In the genomic region with DNA sequence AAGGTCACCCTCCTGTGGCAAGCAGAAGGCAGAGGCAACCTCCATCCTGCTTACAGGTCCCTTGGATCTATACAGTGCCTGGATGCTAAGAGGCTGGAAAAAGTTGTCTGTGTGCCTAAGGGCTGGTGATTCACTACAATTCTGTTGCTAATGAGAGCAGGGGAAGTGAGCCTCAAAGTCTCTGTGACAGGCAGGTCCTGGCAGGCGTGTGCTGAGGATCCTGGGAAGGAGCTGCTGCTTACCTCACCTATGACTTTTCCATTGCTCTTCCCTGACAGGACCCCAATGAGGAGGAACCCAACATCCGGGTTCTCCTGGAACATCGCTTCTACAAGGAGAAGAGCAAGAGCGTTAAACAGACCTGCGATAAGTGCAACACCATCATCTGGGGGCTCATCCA, we compare ENCODE assay signal across 19 mouse cellular contexts. TPM values are rescaled to one million over a fixed set of nuclear protein-coding genes. Genes with fewer than 3 reads are reported as not detected.
"Had no signal": no experiment of that assay in that cellular context is flagged by ENCODE, and none has a peak within 500 bp of the region (broad histone marks: within the 10 kb centered on the region; RNA-seq: fewer than 3 reads in every experiment).

No protein-coding gene starts in this region.

- H3K4me3 ChIP-seq: limb, embryonic 15.5 days; liver, embryonic 12.5 days; midbrain, embryonic 12.5 days; neural tube, embryonic 13.5 days; stomach, embryonic 15.5 days had no signal

- H3K9me3 ChIP-seq: limb, embryonic 15.5 days; liver, embryonic 12.5 days; midbrain, embryonic 12.5 days; neural tube, embryonic 13.5 days; stomach, embryonic 15.5 days had no signal

- H3K4me1 ChIP-seq: limb, embryonic 15.5 days; midbrain, embryonic 12.5 days; neural tube, embryonic 13.5 days; stomach, embryonic 15.5 days had no signal

- H3K9ac ChIP-seq: limb, embryonic 15.5 days; liver, embryonic 12.5 days; lung, embryonic 14.5 days; midbrain, embryonic 12.5 days; neural tube, embryonic 13.5 days; stomach, embryonic 15.5 days had no signal

- H3K27me3 ChIP-seq: limb, embryonic 15.5 days; liver, embryonic 12.5 days; midbrain, embryonic 12.5 days; neural tube, embryonic 13.5 days; stomach, embryonic 15.5 days had no signal

- ATAC-seq: liver, embryonic 12.5 days; midbrain, embryonic 16.5 days had no signal

- DNase-seq: kidney, postnatal 36 days; layer of hippocampus, adult 9-11 months; layer of hippocampus, postnatal 36 days; lung, embryonic 14.5 days; lung, postnatal 10 days; lung, postnatal 4 days; retina, postnatal 1 day; thymus, postnatal 4 days had no signal

- H3K27ac ChIP-seq: kidney, postnatal 0 days; limb, embryonic 15.5 days; liver, embryonic 12.5 days; midbrain, embryonic 12.5 days; neural tube, embryonic 13.5 days; stomach, embryonic 15.5 days had no signal

- H3K4me2 ChIP-seq: limb, embryonic 15.5 days; liver, embryonic 12.5 days; lung, embryonic 14.5 days; midbrain, embryonic 12.5 days; neural tube, embryonic 13.5 days; stomach, embryonic 15.5 days had no signal

RNA-seq across cellular contexts. Expression of gene Mc1r, which starts 47.0 kb away (rescaled TPM):
- total RNA-seq: layer of hippocampus, postnatal 36 days; left cerebral cortex, adult 8-10 months had no signal
- polyA plus RNA-seq: kidney, postnatal 0 days; limb, embryonic 11.5 days; liver, embryonic 12.5 days; liver, embryonic 16.5 days; lung, embryonic 14.5 days; spleen, adult 2 months; stomach, embryonic 15.5 days had no signal
